Mouse (Mus musculus): Measurements from ENCODE around the gene Uqcc2. TPM values are rescaled to one million over a fixed set of nuclear protein-coding genes. Genes with fewer than 3 reads are reported as not detected.

Gene Uqcc2
- polyA plus RNA-seq (2011; ENCODE audit: insufficient read length, low read depth, missing spikeins) = 148 and 168 TPM in 2 replicates

DNA sequence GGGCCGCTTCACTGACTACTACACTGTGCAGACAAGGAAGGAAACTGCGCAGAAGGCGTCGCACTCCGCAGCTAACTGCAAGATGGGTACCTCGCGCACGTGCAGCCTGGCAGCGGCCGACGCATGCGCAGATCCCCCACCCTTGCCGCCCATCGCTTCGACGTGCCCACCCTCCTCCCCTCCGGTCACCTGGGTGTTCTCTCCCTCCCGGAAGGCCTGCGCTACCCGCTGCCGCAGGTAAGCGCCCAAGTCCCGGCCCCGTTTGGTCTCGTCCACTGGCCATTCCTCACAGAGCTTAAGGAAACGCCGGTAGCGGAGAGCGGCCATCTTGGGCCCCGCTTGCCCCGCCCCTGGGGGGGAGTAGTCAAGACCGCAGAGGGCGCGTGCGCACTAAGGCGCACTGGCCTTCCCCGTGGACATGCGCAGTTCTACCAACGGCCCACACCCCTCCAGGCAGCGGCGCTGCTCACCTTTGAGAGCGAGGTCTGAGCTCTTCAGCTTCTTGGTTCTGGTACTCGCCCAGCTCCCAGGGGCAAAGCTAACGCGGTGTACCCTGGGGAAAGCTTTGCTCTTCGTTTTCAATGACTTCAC is at the start of gene Uqcc2:
Uqcc2 (minus strand) TSS at position 366 of the 591 bp plus-strand sequence.
- H3K4me1 ChIP-seq (ENCODE audit: control insufficient read depth, insufficient read depth, low read length) = peaks cover 12% of the 10 kb centered on the region
- peak; percentile 91 for TF ChIP-seq CTCF (IDR thresholded peaks at IDR 0.05; ENCODE audit: borderline replicate concordance, insufficient read depth, low read length)
- peak; percentile 79 for TF ChIP-seq POLR2A (IDR thresholded peaks at IDR 0.05; ENCODE audit: low read depth, low read length)
- H3K4me3 ChIP-seq (ENCODE audit: insufficient read depth, low read length) = peak within 1 kb of the TSS; percentile 67
- no peak within 1 kb of the TSS; the same call in 1 of the 2 replicates for H3K27ac ChIP-seq (ENCODE audit: insufficient read depth, low read length)

DNA sequence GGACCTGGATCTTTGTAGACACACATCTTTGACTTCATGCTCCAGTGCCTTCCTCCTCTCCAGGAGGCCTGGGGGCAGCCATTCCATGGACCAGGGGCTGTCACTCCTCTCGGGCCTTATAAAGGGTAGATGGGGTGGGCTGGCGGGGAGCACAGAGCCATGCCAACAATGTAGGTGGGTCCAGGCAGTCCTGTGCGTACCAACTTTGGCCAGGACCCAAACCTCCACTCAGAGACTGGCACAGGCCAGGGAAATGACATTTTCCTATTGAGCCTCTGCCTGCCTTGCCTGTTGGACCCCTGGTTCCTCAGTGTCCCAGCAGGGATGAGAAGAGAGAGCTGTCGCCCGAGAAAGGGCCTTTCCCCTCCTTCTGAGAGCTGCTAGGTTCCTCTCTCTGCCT is 48.7 kb upstream of the Uqcc2 start:
- TF ChIP-seq POLR2A (IDR thresholded peaks at IDR 0.05; ENCODE audit: low read depth, low read length) = no peak
- TF ChIP-seq CTCF (IDR thresholded peaks at IDR 0.05; ENCODE audit: borderline replicate concordance, insufficient read depth, low read length) = no peak
- Histone ChIP-seq H3K4me3 (ENCODE audit: insufficient read depth, low read length) (no peak overlapping the region), H3K4me1 (ENCODE audit: control insufficient read depth, insufficient read depth, low read length) (no peaks in the 10 kb centered on the region; the same call in 1 of the 2 replicates), H3K27ac (ENCODE audit: insufficient read depth, low read length) (no peak overlapping the region)

DNA sequence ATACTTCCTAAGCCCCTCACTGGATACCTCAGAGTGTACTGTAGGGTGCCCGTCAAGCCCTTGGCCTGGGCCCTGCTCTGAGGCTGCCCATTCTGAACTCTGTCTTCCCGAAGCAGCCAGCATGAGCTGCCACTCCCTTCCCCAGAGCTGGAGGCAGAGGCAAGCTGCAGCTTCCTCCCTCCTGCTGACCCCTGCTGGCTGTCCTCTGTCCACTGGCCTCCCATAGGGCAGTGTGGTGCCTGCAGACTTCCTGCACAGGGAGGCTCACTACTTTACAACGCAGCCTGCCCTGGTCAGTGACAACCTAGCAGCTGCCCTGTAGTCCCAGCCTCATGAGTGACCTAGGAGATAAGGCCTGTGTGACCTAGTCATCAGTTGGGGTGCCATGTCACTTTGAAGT is 48.0 kb upstream of the Uqcc2 start:
- no peak for TF ChIP-seq POLR2A (IDR thresholded peaks at IDR 0.05; ENCODE audit: low read depth, low read length)
- peak; percentile 84 for TF ChIP-seq CTCF (IDR thresholded peaks at IDR 0.05; ENCODE audit: borderline replicate concordance, insufficient read depth, low read length)
- H3K4me1 ChIP-seq (ENCODE audit: control insufficient read depth, insufficient read depth, low read length) = no peaks in the 10 kb centered on the region; the same call in 1 of the 2 replicates
- no peak overlapping the region for H3K27ac ChIP-seq (ENCODE audit: insufficient read depth, low read length)
- H3K4me3 ChIP-seq (ENCODE audit: insufficient read depth, low read length) = no peak overlapping the region

DNA sequence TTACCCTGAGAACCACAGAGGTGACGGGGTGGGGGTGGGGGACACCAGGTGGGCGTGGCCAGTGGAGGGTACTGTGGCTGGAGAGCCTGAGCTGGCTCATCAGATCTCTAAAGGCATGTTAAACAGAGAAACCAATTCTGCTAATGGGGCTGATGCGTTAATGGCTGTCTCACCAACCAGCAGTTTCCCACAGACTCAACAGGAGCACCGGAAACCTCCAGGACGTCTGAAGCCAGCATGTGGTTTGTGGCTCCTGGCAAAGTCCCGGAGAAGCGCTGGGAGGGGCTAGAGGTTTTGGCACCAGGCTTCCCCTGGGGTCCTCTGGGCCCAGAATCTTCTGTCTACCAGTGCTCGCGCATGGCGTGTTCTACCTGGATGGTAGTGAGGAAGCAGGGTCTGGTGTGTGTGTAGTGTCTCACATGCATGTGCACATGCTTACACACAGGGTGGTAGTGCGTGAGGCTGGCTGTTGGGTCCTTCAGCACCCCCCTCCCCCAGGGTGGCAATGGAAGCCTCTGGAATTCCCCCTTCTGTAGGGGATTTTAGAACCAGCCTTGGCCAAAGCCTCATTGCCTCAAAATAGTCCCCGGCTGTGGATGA is 46.1 kb upstream of the Uqcc2 start:
- Histone ChIP-seq H3K27ac (ENCODE audit: insufficient read depth, low read length) (no peak overlapping the region), H3K4me1 (ENCODE audit: control insufficient read depth, insufficient read depth, low read length) (no peaks in the 10 kb centered on the region; the same call in 1 of the 2 replicates), H3K4me3 (ENCODE audit: insufficient read depth, low read length) (no peak overlapping the region)
- no peak for TF ChIP-seq CTCF (IDR thresholded peaks at IDR 0.05; ENCODE audit: borderline replicate concordance, insufficient read depth, low read length)
- no peak for TF ChIP-seq POLR2A (IDR thresholded peaks at IDR 0.05; ENCODE audit: low read depth, low read length)

DNA sequence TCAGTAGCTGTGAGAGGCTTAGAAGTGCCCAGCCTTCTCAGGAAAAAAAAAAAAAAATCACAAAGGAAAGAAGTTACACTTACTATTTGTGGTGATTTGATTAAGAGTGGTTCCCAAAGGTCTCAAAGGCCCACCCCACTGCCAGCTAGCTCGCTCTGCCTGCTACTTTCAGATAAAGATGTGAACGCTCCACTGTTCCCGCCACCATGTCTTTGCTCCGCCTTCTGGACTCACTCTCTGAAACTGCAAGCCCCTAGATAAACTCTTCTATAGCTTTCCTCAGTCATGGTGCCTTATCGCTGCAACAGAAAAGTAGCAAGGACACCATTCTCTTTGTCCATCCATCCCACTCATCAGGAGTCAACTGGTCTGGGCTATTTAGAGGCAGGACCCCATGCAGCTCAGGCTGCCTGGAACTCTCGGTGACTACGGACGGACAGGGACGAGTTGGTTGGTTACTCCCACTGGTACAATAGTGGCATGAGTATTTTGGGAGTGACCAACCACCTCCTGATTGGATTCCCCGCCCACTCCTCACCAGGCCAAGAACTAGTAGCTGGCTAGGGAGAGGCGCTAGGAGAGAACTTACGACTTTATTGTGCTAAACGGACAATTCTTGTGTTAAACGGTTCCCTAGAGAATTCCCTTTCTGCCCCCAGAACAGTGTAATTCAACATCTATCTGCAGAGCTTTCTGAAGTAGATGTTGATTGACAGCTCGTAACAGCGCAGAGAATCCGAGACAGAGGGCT is 44.9 kb upstream of the Uqcc2 start:
- Histone ChIP-seq H3K4me1 (ENCODE audit: control insufficient read depth, insufficient read depth, low read length) (no peaks in the 10 kb centered on the region; the same call in 1 of the 2 replicates), H3K27ac (ENCODE audit: insufficient read depth, low read length) (no peak overlapping the region), H3K4me3 (ENCODE audit: insufficient read depth, low read length) (no peak overlapping the region)
- TF ChIP-seq CTCF (IDR thresholded peaks at IDR 0.05; ENCODE audit: borderline replicate concordance, insufficient read depth, low read length) (no peak), POLR2A (IDR thresholded peaks at IDR 0.05; ENCODE audit: low read depth, low read length) (no peak)

DNA sequence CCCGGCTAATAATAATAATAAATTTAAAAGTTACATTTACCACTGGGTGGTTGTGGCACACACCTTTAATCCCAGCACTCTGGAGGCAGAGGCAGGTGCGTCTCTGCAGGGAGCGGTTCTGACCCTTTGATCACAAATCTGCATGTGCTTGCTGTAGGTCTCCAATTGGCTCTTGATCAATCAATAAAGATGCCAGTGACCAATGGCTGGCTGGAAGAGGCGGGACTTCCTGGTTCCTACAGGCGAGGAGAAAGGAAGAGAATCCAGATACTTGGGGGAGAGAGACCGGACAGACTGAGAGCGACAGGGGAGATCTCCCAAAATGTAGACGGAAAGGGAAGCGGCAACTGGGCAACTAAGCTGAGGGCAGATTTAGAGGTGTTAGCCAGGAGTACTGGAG is 44.3 kb upstream of the Uqcc2 start:
- H3K4me1 ChIP-seq (ENCODE audit: control insufficient read depth, insufficient read depth, low read length) = no peaks in the 10 kb centered on the region; the same call in 1 of the 2 replicates
- TF ChIP-seq POLR2A (IDR thresholded peaks at IDR 0.05; ENCODE audit: low read depth, low read length) = no peak
- no peak for TF ChIP-seq CTCF (IDR thresholded peaks at IDR 0.05; ENCODE audit: borderline replicate concordance, insufficient read depth, low read length)
- no peak overlapping the region for H3K4me3 ChIP-seq (ENCODE audit: insufficient read depth, low read length)
- no peak overlapping the region for H3K27ac ChIP-seq (ENCODE audit: insufficient read depth, low read length)

DNA sequence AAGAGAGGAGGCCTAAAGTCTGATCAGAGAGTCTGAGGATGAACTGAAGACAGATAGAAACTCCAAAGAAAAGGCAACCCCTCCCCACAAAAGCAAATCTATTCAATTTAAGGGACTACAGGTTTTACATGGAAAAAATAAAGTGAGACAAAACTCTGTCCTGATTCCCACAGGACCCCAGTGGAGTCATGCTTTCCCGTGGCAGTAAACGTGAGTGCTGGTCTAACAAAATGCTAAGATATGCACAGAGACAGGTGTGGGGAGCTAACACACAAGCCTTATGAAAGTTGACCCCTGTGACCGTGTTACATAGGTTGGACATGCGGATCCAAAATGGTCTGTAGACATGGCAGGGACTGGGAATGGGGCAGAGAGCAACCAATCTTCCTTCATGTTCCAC is 43.0 kb upstream of the Uqcc2 start:
- no peak overlapping the region for H3K4me3 ChIP-seq (ENCODE audit: insufficient read depth, low read length)
- H3K27ac ChIP-seq (ENCODE audit: insufficient read depth, low read length) = no peak overlapping the region
- H3K4me1 ChIP-seq (ENCODE audit: control insufficient read depth, insufficient read depth, low read length) = no peaks in the 10 kb centered on the region; the same call in 1 of the 2 replicates
- TF ChIP-seq CTCF (IDR thresholded peaks at IDR 0.05; ENCODE audit: borderline replicate concordance, insufficient read depth, low read length) (no peak), POLR2A (IDR thresholded peaks at IDR 0.05; ENCODE audit: low read depth, low read length) (no peak)

DNA sequence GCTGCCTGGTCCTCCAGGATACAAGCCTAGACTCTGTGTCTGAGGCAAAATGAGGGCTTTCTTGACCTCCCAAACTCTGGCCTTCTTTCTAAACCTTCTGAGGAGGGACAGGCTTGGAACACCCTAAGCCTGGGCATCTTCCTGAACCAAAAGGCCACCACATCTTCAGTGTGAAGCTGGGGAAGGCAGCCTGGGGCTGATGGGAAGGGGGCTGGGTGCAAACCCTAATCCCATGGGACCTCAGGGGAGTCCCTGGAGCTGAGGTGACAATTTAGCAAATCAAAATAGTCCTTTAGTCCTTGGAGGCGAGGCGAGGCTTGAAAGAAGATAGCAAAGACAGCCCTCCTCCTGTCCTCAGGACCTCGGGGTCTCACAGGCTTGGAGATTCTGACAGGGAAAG is 42.6 kb upstream of the Uqcc2 start:
- Histone ChIP-seq H3K4me1 (ENCODE audit: control insufficient read depth, insufficient read depth, low read length) (no peaks in the 10 kb centered on the region; the same call in 1 of the 2 replicates), H3K4me3 (ENCODE audit: insufficient read depth, low read length) (no peak overlapping the region), H3K27ac (ENCODE audit: insufficient read depth, low read length) (no peak overlapping the region)
- no peak for TF ChIP-seq CTCF (IDR thresholded peaks at IDR 0.05; ENCODE audit: borderline replicate concordance, insufficient read depth, low read length)

DNA sequence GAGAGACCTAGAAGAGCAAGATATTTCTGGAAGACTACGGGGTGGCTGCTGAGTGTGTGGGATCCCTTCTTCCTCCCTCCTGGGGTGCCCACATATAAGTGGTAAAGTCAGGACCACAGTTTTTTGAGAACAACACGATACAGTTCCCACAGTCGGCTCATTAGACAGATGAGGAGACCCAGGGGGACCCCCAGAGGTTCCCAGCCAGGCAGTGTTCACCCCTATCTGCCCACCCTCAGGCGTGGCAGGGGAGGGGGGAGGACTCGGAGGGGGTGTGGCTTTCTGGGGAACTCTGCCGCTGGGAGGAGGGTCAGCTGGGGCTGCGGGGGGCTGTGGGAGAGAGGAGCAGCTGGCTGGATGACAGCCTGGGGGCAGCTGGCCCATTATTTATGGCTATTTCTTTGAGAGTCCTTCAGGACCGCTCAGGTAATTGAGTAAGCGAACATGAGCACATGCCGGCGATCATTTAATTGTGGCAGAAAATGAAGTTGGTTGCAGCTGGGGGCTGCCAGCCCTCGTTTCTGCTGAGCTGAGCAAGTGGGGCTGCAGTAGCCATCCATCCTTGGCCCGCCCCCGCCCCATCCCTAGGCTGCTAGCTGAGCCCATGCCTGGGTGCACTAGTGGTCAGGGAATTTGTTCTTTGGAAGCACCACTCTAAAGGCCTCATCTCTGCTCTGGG is 41.6 kb upstream of the Uqcc2 start:
- no peak for TF ChIP-seq POLR2A (IDR thresholded peaks at IDR 0.05; ENCODE audit: low read depth, low read length)
- no peak for TF ChIP-seq CTCF (IDR thresholded peaks at IDR 0.05; ENCODE audit: borderline replicate concordance, insufficient read depth, low read length)
- Histone ChIP-seq H3K27ac (ENCODE audit: insufficient read depth, low read length) (no peak overlapping the region), H3K4me1 (ENCODE audit: control insufficient read depth, insufficient read depth, low read length) (no peaks in the 10 kb centered on the region; the same call in 1 of the 2 replicates), H3K4me3 (ENCODE audit: insufficient read depth, low read length) (no peak overlapping the region)
